Mouse (Mus musculus) retina, postnatal 7 days (tissue): ENCODE measurements around the gene Harbi1.
"Not testable (repeated sequence)": the region's sequence is repeated elsewhere in the genome, so short reads cannot be mapped to it uniquely, and the experiment has no call there.

Source experiments
- DNase-seq: peaks from one replicate; pipeline ENCODE4 v3.0.0-alpha.2; 2012; ENCODE audit warnings: low read depth, low spot score

Harbi1 gene

GRCm38 (mm10) chr2:91714921-91715320 is 4.3 kb downstream of the Harbi1 start:
- DNase-seq, result peak; percentile 67

- no peak for DNase-seq
Observed at GRCm38 (mm10) chr2:91718276-91718675, 7.6 kb downstream of the Harbi1 start.

- DNase-seq, result no peak
Observed at GRCm38 (mm10) chr2:91723382-91723781, 12.7 kb downstream of the Harbi1 start.

- no peak for DNase-seq
Observed at GRCm38 (mm10) chr2:91723951-91724350, 13.3 kb downstream of the Harbi1 start.

- DNase-seq, result no peak
Observed at GRCm38 (mm10) chr2:91724716-91725115, 14.1 kb downstream of the Harbi1 start.

GRCm38 (mm10) chr2:91725476-91725875 is 14.8 kb downstream of the Harbi1 start:
- not testable (repeated sequence) for DNase-seq

GRCm38 (mm10) chr2:91727011-91727410 is 16.4 kb downstream of the Harbi1 start:
- no peak for DNase-seq

- no peak for DNase-seq
Observed at GRCm38 (mm10) chr2:91729571-91729970, 18.9 kb downstream of the Harbi1 start.

GRCm38 (mm10) chr2:91729971-91730821 is 19.5 kb downstream of the Harbi1 start, which contains the start of gene Ambra1:
Gene Ambra1 (plus strand): TSS chr2:91730134.
- peak; percentile 84 for DNase-seq

- no peak for DNase-seq
Observed at GRCm38 (mm10) chr2:91735221-91735620, 24.6 kb downstream of the Harbi1 start.

GRCm38 (mm10) chr2:91739586-91739985 is 28.9 kb downstream of the Harbi1 start:
- no peak for DNase-seq

GRCm38 (mm10) chr2:91744686-91745085 is 34.0 kb downstream of the Harbi1 start:
- DNase-seq, result no peak

- no peak for DNase-seq
Observed at GRCm38 (mm10) chr2:91749811-91750261, 39.2 kb downstream of the Harbi1 start.
